Mouse (Mus musculus) embryonic facial prominence, embryonic 10.5 days (tissue): ENCODE results near the gene Haspin. TPM values are rescaled to one million over a fixed set of nuclear protein-coding genes. Genes with fewer than 3 reads are reported as not detected.
"Not testable (repeated sequence)": the region's sequence is repeated elsewhere in the genome, so short reads cannot be mapped to it uniquely, and the experiment has no call there.

Experiments
- DNase-seq: peaks from one replicate; pipeline ENCODE4 v3.0.0-alpha.2; 2017; ENCODE audit warnings: low spot score
- H3K27ac ChIP-seq: fragments of 300-500 bp; sonication (generic); replicated peaks from 2 replicates; pipeline ENCODE4 v1.5.1; 2016; ENCODE audit warnings: mild to moderate bottlenecking
- H3K27me3 ChIP-seq: fragments of 300-500 bp; sonication (generic); replicated peaks from 2 replicates; pipeline ENCODE4 v1.6.1; 2016; ENCODE audit warnings: low read depth, mild to moderate bottlenecking; ENCODE audit not compliant: poor library complexity, severe bottlenecking
- H3K36me3 ChIP-seq: fragments of 300-500 bp; sonication (generic); replicated peaks from 2 replicates; pipeline ENCODE4 v1.6.1; 2016; ENCODE audit warnings: mild to moderate bottlenecking, moderate library complexity
- H3K4me1 ChIP-seq: fragments of 300-500 bp; sonication (generic); 2 replicates; pipeline ENCODE4 v1.6.1; 2016
- H3K4me3 ChIP-seq: fragments of 300-500 bp; sonication (generic); 2 replicates; pipeline ENCODE4 v1.5.1; 2016; ENCODE audit warnings: mild to moderate bottlenecking, moderate library complexity
- H3K9me3 ChIP-seq: fragments of 300-500 bp; sonication (generic); 2 replicates; pipeline ENCODE4 v1.6.1; 2016; ENCODE audit warnings: mild to moderate bottlenecking
- WGBS: fragments of 180-500 bp; shearing (Covaris S2); methylation state at CpG from one replicate; pipeline ENCODE4 v1.1.7; 2016; 5-methylcytosine and 5-hydroxymethylcytosine counted together
- polyA plus RNA-seq: library from polyadenylated mRNA; unstranded; fragments of >200 nt; fragmentation: Nextera tagmentation; extraction: Ambion mirVana; gene quantifications from 2 replicates; pipeline ENCODE4 v1.2.1, GENCODE M21; 2016

Haspin gene
- polyA plus RNA-seq, 1 experiment from 2014 or later: 26.3 TPM

GRCm38 (mm10) chr11:73132999-73133398 is 5.1 kb downstream of the Haspin start:
- no peak for DNase-seq
- H3K27me3 ChIP-seq: no peaks in the 10 kb centered on the region
- 97% methylated on average over 6 of the region's 6 CpGs for WGBS
- peaks cover 24% of the 10 kb centered on the region; the same call in 1 of the 2 replicates for H3K9me3 ChIP-seq
- H3K36me3 ChIP-seq: peaks cover 89% of the 10 kb centered on the region
- no peak overlapping the region for H3K27ac ChIP-seq
- H3K4me3 ChIP-seq: no peak overlapping the region
- H3K4me1 ChIP-seq: peaks cover 33% of the 10 kb centered on the region

- Histone ChIP-seq H3K27me3 (no peaks in the 10 kb centered on the region), H3K27ac (no peak overlapping the region), H3K36me3 (peaks cover 99% of the 10 kb centered on the region), H3K9me3 (peaks cover 20% of the 10 kb centered on the region; the same call in 1 of the 2 replicates), H3K4me1 (peaks cover 16% of the 10 kb centered on the region), H3K4me3 (no peak overlapping the region)
- DNase-seq: no peak
- 87% methylated on average over 7 of the region's 7 CpGs for WGBS
Measured at GRCm38 (mm10) chr11:73131020-73131419, 7.1 kb downstream of the Haspin start.

- no peaks in the 10 kb centered on the region for H3K27me3 ChIP-seq
- WGBS: 95% methylated on average over 6 of the region's 6 CpGs
- H3K4me1 ChIP-seq: no peaks in the 10 kb centered on the region
- H3K36me3 ChIP-seq: peaks cover 86% of the 10 kb centered on the region
- no peak overlapping the region for H3K27ac ChIP-seq
- no peaks in the 10 kb centered on the region for H3K9me3 ChIP-seq
- no peak for DNase-seq
- no peak overlapping the region for H3K4me3 ChIP-seq
Measured at GRCm38 (mm10) chr11:73126495-73126894, 11.6 kb downstream of the Haspin start.

GRCm38 (mm10) chr11:73111414-73111813 is 26.7 kb downstream of the Haspin start:
- no peaks in the 10 kb centered on the region for H3K36me3 ChIP-seq
- no peak overlapping the region for H3K4me3 ChIP-seq
- WGBS: 65% methylated on average over 6 of the region's 6 CpGs
- no peaks in the 10 kb centered on the region for H3K27me3 ChIP-seq
- no peaks in the 10 kb centered on the region for H3K9me3 ChIP-seq
- H3K27ac ChIP-seq: no peak overlapping the region
- DNase-seq: no peak
- no peaks in the 10 kb centered on the region for H3K4me1 ChIP-seq

GRCm38 (mm10) chr11:73109941-73110340 is 28.2 kb downstream of the Haspin start:
- no peak for DNase-seq
- Histone ChIP-seq H3K27me3 (no peaks in the 10 kb centered on the region), H3K4me3 (no peak overlapping the region), H3K9me3 (no peaks in the 10 kb centered on the region), H3K27ac (no peak overlapping the region), H3K4me1 (no peaks in the 10 kb centered on the region), H3K36me3 (no peaks in the 10 kb centered on the region)
- 90% methylated on average over 3 of the region's 3 CpGs for WGBS

- no peak overlapping the region for H3K4me3 ChIP-seq
- no peaks in the 10 kb centered on the region for H3K27me3 ChIP-seq
- H3K36me3 ChIP-seq: no peaks in the 10 kb centered on the region
- no peak overlapping the region for H3K27ac ChIP-seq
- H3K4me1 ChIP-seq: no peaks in the 10 kb centered on the region
- H3K9me3 ChIP-seq: no peaks in the 10 kb centered on the region
- 82% methylated on average over 14 of the region's 14 CpGs for WGBS
- DNase-seq: no peak
Measured at GRCm38 (mm10) chr11:73108898-73109625, 29.0 kb downstream of the Haspin start.

- no peak overlapping the region for H3K27ac ChIP-seq
- H3K4me1 ChIP-seq: no peaks in the 10 kb centered on the region
- no peaks in the 10 kb centered on the region for H3K36me3 ChIP-seq
- no peak for DNase-seq
- H3K9me3 ChIP-seq: no peaks in the 10 kb centered on the region
- H3K4me3 ChIP-seq: no peak overlapping the region
- no peaks in the 10 kb centered on the region for H3K27me3 ChIP-seq
- 74% methylated on average over 5 of the region's 5 CpGs for WGBS
Measured at GRCm38 (mm10) chr11:73108195-73108897, 29.7 kb downstream of the Haspin start.

GRCm38 (mm10) chr11:73107358-73107757 is 30.7 kb downstream of the Haspin start:
- not testable (repeated sequence) for H3K27ac ChIP-seq, H3K27me3 ChIP-seq, H3K4me3 ChIP-seq, H3K9me3 ChIP-seq, H3K36me3 ChIP-seq, H3K4me1 ChIP-seq, DNase-seq
- WGBS: 43% methylated on average over 3 of the region's 3 CpGs

GRCm38 (mm10) chr11:73105246-73105645 is 32.8 kb downstream of the Haspin start:
- Histone ChIP-seq H3K4me3 (no peak overlapping the region), H3K27me3 (no peaks in the 10 kb centered on the region), H3K27ac (no peak overlapping the region), H3K4me1 (no peaks in the 10 kb centered on the region), H3K9me3 (no peaks in the 10 kb centered on the region), H3K36me3 (no peaks in the 10 kb centered on the region)
- 58% methylated on average over 3 of the region's 3 CpGs for WGBS
- DNase-seq: no peak

GRCm38 (mm10) chr11:73101308-73101707 is 36.8 kb downstream of the Haspin start:
- no peaks in the 10 kb centered on the region for H3K36me3 ChIP-seq
- H3K27ac ChIP-seq: no peak overlapping the region
- no peak overlapping the region for H3K4me3 ChIP-seq
- H3K4me1 ChIP-seq: no peaks in the 10 kb centered on the region
- 82% methylated on average over 4 of the region's 4 CpGs for WGBS
- DNase-seq: no peak
- H3K27me3 ChIP-seq: no peaks in the 10 kb centered on the region
- H3K9me3 ChIP-seq: no peaks in the 10 kb centered on the region

GRCm38 (mm10) chr11:73099976-73100750 is 37.9 kb downstream of the Haspin start:
- DNase-seq: no peak
- Histone ChIP-seq H3K27ac (no peak overlapping the region), H3K36me3 (no peaks in the 10 kb centered on the region), H3K27me3 (no peaks in the 10 kb centered on the region), H3K4me1 (no peaks in the 10 kb centered on the region), H3K9me3 (no peaks in the 10 kb centered on the region), H3K4me3 (no peak overlapping the region)
- WGBS: 74% methylated on average over 14 of the region's 14 CpGs

GRCm38 (mm10) chr11:73098860-73099259 is 39.2 kb downstream of the Haspin start:
- no peaks in the 10 kb centered on the region for H3K36me3 ChIP-seq
- no peaks in the 10 kb centered on the region for H3K9me3 ChIP-seq
- no peak overlapping the region for H3K27ac ChIP-seq
- WGBS: 75% methylated on average over 5 of the region's 5 CpGs
- no peak for DNase-seq
- H3K27me3 ChIP-seq: no peaks in the 10 kb centered on the region
- H3K4me3 ChIP-seq: no peak overlapping the region
- no peaks in the 10 kb centered on the region for H3K4me1 ChIP-seq
